Mouse (Mus musculus) bone marrow, adult 2 months (tissue): ENCODE measurements around the gene Crabp2.

Source experiments
- CTCF ChIP-seq: fragments of 200-500 bp; IDR thresholded peaks from 2 replicates; pipeline ENCODE4 v1.5.1; 2011; ENCODE audit warnings: low read length, control low read depth; ENCODE audit not compliant: control insufficient read depth, insufficient read depth
- POLR2A ChIP-seq: fragments of 200-500 bp; IDR thresholded peaks from 2 replicates; pipeline ENCODE4 v1.6.1; 2011; ENCODE audit warnings: low read depth, mild to moderate bottlenecking, control low read depth, low read length, borderline replicate concordance; ENCODE audit not compliant: control insufficient read depth

GRCm38 (mm10) chr3:87945781-87946540, 2.5 kb upstream of the Crabp2 start:
- TF ChIP-seq CTCF: no peak
- no peak for TF ChIP-seq POLR2A
